Mouse (Mus musculus) lung, adult 2 months (tissue): Measurements from ENCODE around the gene Klhl18.

Source experiments
- CTCF ChIP-seq: fragments of 200-500 bp; IDR thresholded peaks from 2 replicates; pipeline ENCODE4 v1.5.1; 2011; ENCODE audit warnings: mild to moderate bottlenecking, low read length, control low read depth; ENCODE audit not compliant: insufficient read depth
- POLR2A ChIP-seq: fragments of 200-500 bp; IDR thresholded peaks from 2 replicates; pipeline ENCODE4 v1.6.1; 2011; ENCODE audit warnings: low read depth, mild to moderate bottlenecking, control low read depth, low read length, borderline replicate concordance; ENCODE audit errors: extremely low read depth

- TF ChIP-seq CTCF (no peak), POLR2A (no peak)
Measured at GRCm38 (mm10) chr9:110381292-110381691, 95.2 kb downstream of the Klhl18 start.
